18 mouse cellular contexts compared by ENCODE assay signal in the genomic region with DNA sequence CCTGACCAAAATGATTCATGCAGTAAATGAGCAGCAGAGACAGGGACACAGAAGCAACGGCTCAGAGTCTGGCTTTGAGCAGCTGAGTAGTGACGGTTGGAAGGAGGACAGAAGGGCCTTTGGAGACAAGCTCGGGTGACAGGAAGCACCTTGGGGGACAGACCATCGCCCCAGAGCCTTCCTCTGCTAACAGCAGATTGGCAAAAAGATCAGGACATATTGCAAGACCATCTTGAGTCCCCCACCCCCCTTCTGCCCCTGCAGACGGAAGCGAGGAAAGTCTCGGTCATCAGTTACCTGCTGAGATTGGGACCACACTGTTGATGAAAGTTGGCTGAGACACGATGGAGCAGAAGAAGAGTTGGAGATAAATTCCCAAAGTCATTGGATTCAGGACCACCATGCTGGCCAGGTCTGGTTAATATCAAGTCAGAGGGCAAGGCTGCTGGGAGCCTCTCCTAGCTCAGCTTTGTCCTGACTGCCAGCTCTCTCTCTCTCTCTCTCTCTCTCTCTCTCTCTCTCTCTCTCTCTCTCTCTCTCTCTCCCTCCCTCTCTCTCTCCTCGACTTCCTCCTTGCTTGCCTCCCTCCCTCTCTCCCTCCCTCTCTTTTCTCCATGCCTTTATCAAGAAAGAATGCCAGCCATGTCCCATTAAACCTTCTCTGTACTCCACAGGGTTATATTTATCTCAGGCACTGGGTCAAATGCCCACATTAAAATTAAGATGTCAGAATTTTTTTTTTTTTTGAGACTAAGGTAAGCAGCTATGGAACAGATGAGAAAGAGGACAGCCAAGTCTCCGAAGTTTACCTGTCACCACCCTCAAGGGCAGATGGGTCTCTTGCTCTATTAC. TPM values are rescaled to one million over a fixed set of nuclear protein-coding genes. Genes with fewer than 3 reads are reported as not detected.
DNase-seq lines count a peak whose midpoint lies in the region; ATAC-seq and TF ChIP-seq lines count a peak whose summit lies in the region.
"Had no signal": no experiment of that assay in that cellular context is flagged by ENCODE, and none has a peak within 500 bp of the region (broad histone marks: within the 10 kb centered on the region; RNA-seq: fewer than 3 reads in every experiment).

No protein-coding gene starts in this region.

- ATAC-seq in heart, embryonic 14.5 days (ENCODE audit: insufficient number of reproducible peaks, insufficient read depth, low FRiP score, low read depth), result no peak
- peak; percentile 70 for ATAC-seq in heart, embryonic 16.5 days (replicated peaks; ENCODE audit: extremely low read depth, insufficient read depth, low FRiP score)
- ATAC-seq: Patski had no signal

- no peak for TF ChIP-seq POLR2A in bone marrow, adult 2 months (IDR thresholded peaks at IDR 0.05; ENCODE audit: borderline replicate concordance, control insufficient read depth, low read depth, low read length)

- DNase-seq in heart, adult 8-10 months (ENCODE audit: low spot score), result no peak
- peak; percentile 50 for DNase-seq in thymus, postnatal 0 days (ENCODE audit: low spot score)
- DNase-seq in urinary bladder, postnatal 10 days (ENCODE audit: low spot score), result no peak
- DNase-seq in right cerebral cortex, postnatal 4 days, result no peak
- DNase-seq in gastrocnemius, adult 8-10 months (ENCODE audit: low spot score in 2 of 2), result no peak
- DNase-seq: cerebellum, adult 9-10 months; kidney, adult 2 months; liver; right cerebral cortex, adult 18-20 months had no signal

- H3K9ac ChIP-seq in heart, embryonic 14.5 days (ENCODE audit: low read length), result peak overlapping the region; percentile 63
- H3K9ac ChIP-seq in heart, embryonic 16.5 days (ENCODE audit: low read length), result peak overlapping the region; percentile 61
- H3K9ac ChIP-seq: embryonic facial prominence, embryonic 12.5 days; forebrain, embryonic 12.5 days; hindbrain, embryonic 14.5 days; lung, embryonic 15.5 days had no signal

- H3K36me3 ChIP-seq in heart, embryonic 14.5 days (ENCODE audit: control insufficient read depth, insufficient read depth, low read length), result no peaks in the 10 kb centered on the region
- H3K36me3 ChIP-seq in heart, embryonic 16.5 days (ENCODE audit: control insufficient read depth, insufficient read depth), result no peaks in the 10 kb centered on the region
- H3K36me3 ChIP-seq: embryonic facial prominence, embryonic 12.5 days; forebrain, embryonic 12.5 days; lung, embryonic 15.5 days had no signal

- H3K27ac ChIP-seq in heart, embryonic 14.5 days (replicated peaks in 1 of 2; ENCODE audit: control insufficient read depth in 1 of 2, insufficient read depth in 1 of 2, low read depth in 2 of 2, low read length in 2 of 2), result peak overlapping the region; percentile 63 to 78
- H3K27ac ChIP-seq in bone marrow, adult 2 months (ENCODE audit: control insufficient read depth, insufficient read depth, low read depth, low read length, poor library complexity), result no peak overlapping the region; the same call in 1 of the 2 replicates
- peak overlapping the region; percentile 91 for H3K27ac ChIP-seq in heart, embryonic 16.5 days (ENCODE audit: low read length)
- H3K27ac ChIP-seq: embryonic facial prominence, embryonic 12.5 days; forebrain, embryonic 12.5 days; hindbrain, embryonic 14.5 days; lung, embryonic 15.5 days had no signal

- peak overlapping the region; percentile 38 to 42 for H3K4me3 ChIP-seq in heart, embryonic 14.5 days (ENCODE audit: control insufficient read depth in 1 of 2, insufficient read depth in 1 of 2, low read depth in 1 of 2, low read length in 2 of 2)
- H3K4me3 ChIP-seq in bone marrow, adult 2 months (replicated peaks; ENCODE audit: control insufficient read depth, low read depth, low read length), result peak overlapping the region; percentile 5
- peak overlapping the region; percentile 59 for H3K4me3 ChIP-seq in heart, embryonic 16.5 days (ENCODE audit: low read length)
- H3K4me3 ChIP-seq: embryonic facial prominence, embryonic 12.5 days; forebrain, embryonic 12.5 days; lung, embryonic 15.5 days had no signal

- no peak for TF ChIP-seq CTCF in bone marrow, adult 2 months (IDR thresholded peaks at IDR 0.05; ENCODE audit: control insufficient read depth, insufficient read depth, low read length)

- H3K27me3 ChIP-seq in heart, embryonic 14.5 days (ENCODE audit: control insufficient read depth, insufficient read depth, low read length), result no peaks in the 10 kb centered on the region
- H3K27me3 ChIP-seq in heart, embryonic 16.5 days (ENCODE audit: control insufficient read depth, insufficient read depth, low read length), result no peaks in the 10 kb centered on the region
- H3K27me3 ChIP-seq: embryonic facial prominence, embryonic 12.5 days; forebrain, embryonic 12.5 days; lung, embryonic 15.5 days; Patski had no signal

- 10% methylated on average over 10 of the region's 10 CpGs for WGBS in heart, embryonic 14.5 days
- WGBS in bone marrow, adult 2 months, result 13% methylated on average over 10 of the region's 10 CpGs
- WGBS in heart, embryonic 16.5 days, result 14% methylated on average over 10 of the region's 10 CpGs

- H3K9me3 ChIP-seq in heart, embryonic 14.5 days (ENCODE audit: control insufficient read depth, low read length), result no peaks in the 10 kb centered on the region
- H3K9me3 ChIP-seq in heart, embryonic 16.5 days (replicated peaks; ENCODE audit: control insufficient read depth, low read length), result no peaks in the 10 kb centered on the region
- H3K9me3 ChIP-seq: embryonic facial prominence, embryonic 12.5 days; lung, embryonic 15.5 days had no signal

- H3K4me2 ChIP-seq in heart, embryonic 14.5 days (ENCODE audit: low read length), result peak overlapping the region; percentile 65
- H3K4me2 ChIP-seq in heart, embryonic 16.5 days (ENCODE audit: low read depth, low read length), result peak overlapping the region; percentile 72
- H3K4me2 ChIP-seq: embryonic facial prominence, embryonic 12.5 days; forebrain, embryonic 12.5 days; hindbrain, embryonic 14.5 days; lung, embryonic 15.5 days had no signal

- peaks cover 25 to 31% of the 10 kb centered on the region in 2 experiments for H3K4me1 ChIP-seq in heart, embryonic 14.5 days (ENCODE audit: control insufficient read depth in 2 of 2, insufficient read depth in 2 of 2, low read length in 2 of 2)
- peaks cover 2% of the 10 kb centered on the region for H3K4me1 ChIP-seq in bone marrow, adult 2 months (ENCODE audit: control insufficient read depth, insufficient read depth, low read length)
- peaks cover 32% of the 10 kb centered on the region for H3K4me1 ChIP-seq in heart, embryonic 16.5 days (ENCODE audit: control insufficient read depth, insufficient read depth, low read length)
- H3K4me1 ChIP-seq: forebrain, embryonic 12.5 days had no signal

RNA-seq across cellular contexts. Expression of a gene that starts 14.1 kb away (rescaled TPM):
- polyA plus RNA-seq in heart, embryonic 14.5 days (2014; fragmentation: Nextera tagmentation; extraction: Ambion mirVana), result 8.5 and 8.9 TPM in 2 replicates
- 10 to 100 TPM in 2 of 4 experiments, 1 to 10 TPM in 2; 6.1 to 16.6 (median 11.6) TPM for total RNA-seq in heart, adult 8-10 months (2022)
- polyA plus RNA-seq in bone marrow, adult 2 months (2011; ENCODE audit: insufficient read depth, insufficient read length, low replicate concordance, missing spikeins), result 1.1 and 2.4 TPM in 2 replicates
- 16.3 and 18.8 TPM in 2 replicates for polyA plus RNA-seq in heart, embryonic 16.5 days (2015; fragmentation: Nextera tagmentation; extraction: Ambion mirVana)
- 91.4 and 93.9 TPM in 2 replicates for polyA plus RNA-seq in thymus, postnatal 0 days (2015; fragmentation: Nextera tagmentation; extraction: Ambion mirVana)
- total RNA-seq in gastrocnemius, adult 8-10 months (2022), result 1 to 10 TPM; 5.7 to 7.2 (median 6.1) TPM
- total RNA-seq: adrenal gland, adult 18-20 months had no signal
- polyA plus RNA-seq: Patski had no signal

Comparison
In these comparisons a context has a peak if more than half of its experiments do, and no peak if none do; other contexts are left out.
1. H3K4me3 ChIP-seq: peak in every context shown above with its lines; median percentile 59 in heart, embryonic 16.5 days; 40 in heart, embryonic 14.5 days; 5 in bone marrow, adult 2 months.